Mouse (Mus musculus) myocyte (in vitro differentiated cells): ENCODE measurements around the gene Vps50.

Source experiments
- POLR2A ChIP-seq: IDR thresholded peaks from one replicate; pipeline ENCODE4 v1.6.1; 2011; ENCODE audit warnings: low read depth, mild to moderate bottlenecking, control low read depth, moderate library complexity; ENCODE audit not compliant: insufficient read length
- TCF12 ChIP-seq: IDR thresholded peaks from one replicate; pipeline ENCODE4 v1.6.1; 2011; ENCODE audit warnings: mild to moderate bottlenecking, control low read depth; ENCODE audit not compliant: poor library complexity, insufficient read depth, severe bottlenecking
- USF1 ChIP-seq: IDR thresholded peaks from one replicate; pipeline ENCODE4 v1.6.1; 2011; ENCODE audit warnings: low read depth, mild to moderate bottlenecking, control low read depth, moderate library complexity

DNA sequence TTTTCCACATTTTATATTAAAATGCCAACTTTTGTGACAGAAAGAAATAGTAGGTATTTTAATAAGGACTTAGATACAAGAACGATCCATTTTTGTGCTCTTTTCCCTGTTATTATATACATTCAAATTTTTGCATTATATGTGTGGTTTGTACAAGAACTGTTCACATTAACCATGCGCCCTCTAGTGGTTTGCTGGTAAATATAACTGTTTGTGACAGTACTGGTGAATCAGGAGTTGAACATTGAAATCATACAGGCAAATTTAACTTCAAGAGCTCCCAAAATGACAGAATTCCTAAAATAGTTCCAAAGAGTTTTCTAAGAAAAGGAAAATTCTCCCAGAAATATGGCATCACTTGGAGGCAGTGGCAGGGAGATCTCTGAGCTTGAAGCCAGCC is 2.0 kb upstream of the Vps50 start:
- TF ChIP-seq POLR2A (no peak), TCF12 (no peak), USF1 (no peak)
